Mouse (Mus musculus): ENCODE measurements around the gene Frs3.

- TF ChIP-seq POLR2A (IDR thresholded peaks at IDR 0.05; ENCODE audit: control insufficient read depth, low read depth, low read length) (no peak), CTCF (IDR thresholded peaks at IDR 0.05; ENCODE audit: control insufficient read depth, insufficient read depth, insufficient replicate concordance, low read depth, low read length) (no peak)
These were observed 10.2 kb downstream of the Frs3 start for GRCm38 (mm10) chr17:47699055-47699454.

Data from testis, adult 2 months (tissue).